Mouse (Mus musculus): ENCODE measurements around the gene Acad12. TPM values are rescaled to one million over a fixed set of nuclear protein-coding genes. Genes with fewer than 3 reads are reported as not detected.

Gene Acad12
- total RNA-seq (2023) = 9.5 to 12.7 TPM (median 10.2 TPM) in 4 replicates

DNA sequence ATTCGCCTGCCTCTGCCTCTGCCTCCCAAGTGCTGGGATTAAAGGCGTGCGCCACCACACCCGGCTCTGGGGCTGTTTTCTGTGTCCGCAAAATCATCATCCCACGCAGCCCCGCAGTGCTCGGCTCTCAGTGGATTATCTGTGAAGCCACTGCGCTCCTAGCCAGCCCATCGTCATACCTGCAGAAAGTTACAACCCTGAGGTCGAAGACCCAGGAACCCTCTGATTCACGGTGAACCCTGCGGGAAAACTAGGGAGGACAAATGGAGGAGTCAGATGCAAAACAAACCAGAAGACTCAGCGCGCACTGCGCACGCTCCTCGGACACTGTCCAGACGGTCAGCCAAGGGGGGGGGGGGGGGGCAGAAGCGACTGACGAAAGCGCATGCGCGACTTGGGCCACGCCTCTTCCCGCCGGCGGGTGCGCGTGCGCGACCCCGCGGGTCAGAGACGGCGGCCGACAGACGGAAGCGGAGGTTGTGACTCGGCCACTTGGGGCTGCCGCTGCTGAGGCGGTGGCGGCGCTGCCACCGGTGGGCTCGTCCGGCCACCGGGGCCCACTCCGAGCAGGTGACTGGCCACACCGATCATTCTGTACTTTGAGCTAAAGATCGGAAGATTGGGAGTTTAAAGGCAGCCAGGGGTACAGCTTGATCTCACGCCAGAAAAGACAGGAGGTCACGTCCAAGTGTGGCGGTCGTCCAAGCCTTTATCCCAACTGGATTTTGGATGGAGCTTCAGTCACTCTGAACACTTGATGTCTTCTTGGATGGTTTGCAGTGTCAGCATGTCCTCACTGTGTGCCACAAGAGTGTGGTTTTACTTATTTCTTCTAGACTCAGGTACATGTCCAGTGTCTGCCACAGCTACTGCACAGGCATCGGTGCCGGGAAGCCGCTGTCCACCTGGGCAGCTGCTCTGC is at the start of gene Acad12:
Gene Acad12, minus strand, starts transcription at position 347 of the 922 bp plus-strand sequence.

DNA sequence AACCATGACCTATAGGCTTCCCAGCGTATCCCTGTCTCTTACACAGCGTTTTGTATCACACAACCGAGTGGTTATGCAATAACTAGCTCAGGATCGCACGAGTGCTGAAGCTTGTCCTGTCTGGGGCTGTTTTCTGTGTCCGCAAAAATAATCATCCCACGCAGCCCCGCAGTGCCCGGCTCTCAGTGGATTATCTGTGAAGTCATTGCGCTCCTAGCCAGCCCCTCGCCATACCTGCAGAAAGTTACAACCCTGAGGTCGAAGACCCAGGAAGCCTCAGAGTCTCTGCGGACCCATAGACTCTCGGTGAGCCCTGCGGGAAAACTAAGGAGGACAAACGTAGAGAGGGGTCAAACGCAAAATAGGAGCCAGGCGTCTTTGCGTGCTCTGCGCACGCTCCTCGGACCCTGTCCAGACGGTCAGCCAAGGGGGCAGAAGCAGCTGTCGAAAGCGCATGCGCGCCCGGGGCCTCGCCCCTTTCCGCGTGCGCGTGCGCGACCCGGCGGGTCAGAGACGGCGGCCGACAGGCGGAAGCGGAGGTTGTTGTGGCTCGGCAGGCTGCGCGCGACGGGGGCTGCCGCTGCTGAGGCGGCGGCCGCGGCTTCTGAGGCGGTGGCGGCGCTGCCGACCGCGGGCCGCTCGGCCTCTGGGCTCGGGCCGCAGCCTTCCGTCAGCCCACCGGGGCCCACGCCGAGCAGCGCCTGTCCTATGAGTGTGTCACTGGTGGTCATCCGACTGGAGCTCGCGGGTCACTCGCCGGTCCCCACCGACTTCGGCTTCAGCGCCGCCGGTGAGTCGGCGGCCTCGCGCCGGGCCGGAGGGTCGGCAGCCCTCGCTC is 41.5 kb upstream of the Acad12 start, which contains the start of the genes Acad10 and Brap:
Gene Acad10, minus strand, starts transcription at position 456 of the 838 bp plus-strand sequence.
Gene Brap, plus strand, starts transcription at position 505 of the 838 bp plus-strand sequence.

DNA sequence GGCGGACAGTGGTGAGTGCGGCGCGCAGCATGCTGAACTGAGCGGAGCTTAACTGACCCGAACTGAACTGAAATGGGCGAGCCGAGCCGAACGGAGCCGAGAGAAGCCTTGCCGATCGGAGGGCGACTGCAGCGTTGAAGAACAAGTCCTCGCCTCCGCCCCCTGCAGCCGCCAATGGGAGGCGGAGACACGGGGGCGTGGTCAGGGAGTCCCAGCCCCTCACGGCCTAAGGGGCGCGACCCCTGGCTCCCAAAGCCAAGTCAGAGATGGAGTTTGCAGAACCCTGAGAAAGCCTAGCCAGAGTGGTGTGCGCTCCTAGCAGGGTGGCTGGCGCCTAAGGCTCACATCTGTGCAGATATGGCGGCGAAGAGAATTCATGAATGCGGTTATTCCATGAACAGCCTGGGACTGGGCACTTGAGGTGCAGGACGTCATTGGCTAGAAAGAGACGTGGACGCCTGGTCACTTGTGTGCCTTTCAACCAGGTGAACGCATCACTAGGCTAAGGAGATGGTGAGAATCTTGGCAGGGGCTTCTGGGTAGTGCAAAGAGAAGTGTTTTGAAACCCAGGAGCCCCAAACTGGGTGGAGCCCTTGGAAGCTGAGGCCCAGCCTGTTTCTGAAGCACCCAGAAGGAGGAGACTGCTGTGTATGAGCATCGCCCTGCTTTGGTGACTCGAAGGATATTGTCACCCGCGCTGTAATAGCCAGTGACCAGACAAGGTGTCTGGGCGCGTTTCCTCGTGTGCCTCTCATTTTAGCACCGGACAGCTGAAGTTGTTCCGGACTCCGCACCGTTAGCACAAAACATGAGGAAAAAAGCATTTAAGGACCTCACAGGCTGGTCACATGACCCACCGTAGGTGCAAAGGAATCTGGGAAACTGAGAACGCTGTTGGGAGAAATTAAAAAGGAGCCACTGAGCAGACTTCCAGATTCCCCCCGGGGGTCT is 25.0 kb downstream of the Acad12 start, which contains the start of gene Aldh2:
Gene Aldh2, minus strand, starts transcription at position 374 of the 951 bp plus-strand sequence.

Other genes starting within 250 kb of the Acad12 start
- gene Trafd1, start 233.3 kb downstream of the Acad12 start, total RNA-seq (2023) = 71.6 to 89.6 TPM (median 78.6 TPM) in 4 replicates
- 44.1 to 51.0 TPM (median 45.5 TPM) in 4 replicates for gene Naa25, start 221.0 kb downstream of the Acad12 start, total RNA-seq (2023)
- gene Tmem116, start 167.0 kb downstream of the Acad12 start, total RNA-seq (2023) = 0.63 to 1.8 TPM (median 1.3 TPM) in 4 replicates
- gene Erp29, start 166.4 kb downstream of the Acad12 start, total RNA-seq (2023) = 164 to 172 TPM (median 168 TPM) in 4 replicates
- 0.16 to 0.17 TPM in 2 of 4 replicates, not detected in the others for gene Adam1b, start 115.5 kb downstream of the Acad12 start, total RNA-seq (2023)
- 5.0 to 6.7 TPM (median 5.3 TPM) in 4 replicates for gene Adam1a, start 73.5 kb downstream of the Acad12 start, total RNA-seq (2023)
- not detected in 4 replicates for gene Gm42878, start 73.5 kb downstream of the Acad12 start, total RNA-seq (2023)
- 87.8 to 102 TPM (median 94.5 TPM) in 4 replicates for gene Mapkapk5, start 73.0 kb downstream of the Acad12 start, total RNA-seq (2023)
- 323 to 356 TPM (median 343 TPM) in 4 replicates for gene Aldh2, start 25.1 kb downstream of the Acad12 start, total RNA-seq (2023)
- gene Acad10, start 41.6 kb upstream of the Acad12 start, total RNA-seq (2023) = 9.8 to 13.0 TPM (median 11.4 TPM) in 4 replicates
- 84.6 to 91.2 TPM (median 89.7 TPM) in 4 replicates for gene Brap, start 41.6 kb upstream of the Acad12 start, total RNA-seq (2023)
- 69.8 to 88.9 TPM (median 78.7 TPM) in 4 replicates for gene Atxn2, start 92.4 kb upstream of the Acad12 start, total RNA-seq (2023)
- gene Sh2b3, start 218.7 kb upstream of the Acad12 start, total RNA-seq (2023) = 159 to 169 TPM (median 162 TPM) in 4 replicates
- 2.5 to 3.3 TPM (median 3.1 TPM) in 4 replicates for gene Pheta1, start 230.0 kb upstream of the Acad12 start, total RNA-seq (2023)